Mouse (Mus musculus) ES-E14 (cell line): ENCODE results near the gene Dnmt3a. TPM values are rescaled to one million over a fixed set of nuclear protein-coding genes. Genes with fewer than 3 reads are reported as not detected.
A peak's percentile ranks its signal among the peaks of the same experiment; 100 is the strongest.

ENCODE experiments used
- DNase-seq: peaks from one replicate; pipeline ENCODE4 v3.0.0-alpha.2; 2013; ENCODE audit warnings: low read depth, low spot score
- H3K27ac ChIP-seq: 2 replicates; pipeline ENCODE4 v1.5.1; 2012; ENCODE audit warnings: low read depth, mild to moderate bottlenecking, low read length, moderate library complexity, mixed read lengths; ENCODE audit not compliant: poor library complexity, insufficient read depth, severe bottlenecking
- H3K36me3 ChIP-seq: 2 replicates; pipeline ENCODE4 v1.6.1; 2012; ENCODE audit warnings: mild to moderate bottlenecking, low read length, moderate library complexity, mixed read lengths; ENCODE audit not compliant: control insufficient read depth, poor library complexity, insufficient read depth, severe bottlenecking
- H3K4me1 ChIP-seq, 2 experiments: fragments of 150-350 bp in 1 of 2; sonication (generic) in 1 of 2; 2 replicates each; pipeline ENCODE4 v1.6.1; 2012; ENCODE audit warnings: low read length in 2 of 2, mild to moderate bottlenecking in 1 of 2, mixed read lengths in 1 of 2; ENCODE audit not compliant: control insufficient read depth in 2 of 2, insufficient read depth in 2 of 2, poor library complexity in 1 of 2
- H3K4me3 ChIP-seq, 2 experiments: fragments of 150-350 bp in 1 of 2; sonication (generic) in 1 of 2; 2 replicates each; pipeline ENCODE4 v1.5.1; 2012; ENCODE audit warnings: low read length in 2 of 2, low read depth in 1 of 2, mild to moderate bottlenecking in 1 of 2, mixed read lengths in 1 of 2; ENCODE audit not compliant: insufficient read depth in 1 of 2, poor library complexity in 1 of 2, severe bottlenecking in 1 of 2
- H3K9ac ChIP-seq: 2 replicates; pipeline ENCODE4 v1.6.1; 2012; ENCODE audit warnings: low read depth, mild to moderate bottlenecking, low read length, mixed read lengths; ENCODE audit not compliant: poor library complexity, insufficient read depth, severe bottlenecking
- H3K9me3 ChIP-seq: fragments of 150-350 bp; sonication (generic); 2 replicates; pipeline ENCODE4 v1.6.1; 2012; ENCODE audit warnings: low read depth, mild to moderate bottlenecking, low read length; ENCODE audit not compliant: control insufficient read depth, insufficient read depth
- CHD2 ChIP-seq: IDR thresholded peaks from 2 replicates; pipeline ENCODE4 v1.6.1; 2014; ENCODE audit warnings: mild to moderate bottlenecking, low read depth, low read length, inconsistent platforms
- HCFC1 ChIP-seq: IDR thresholded peaks from 2 replicates; pipeline ENCODE4 v1.6.1; 2012; ENCODE audit warnings: low read length, inconsistent platforms, borderline replicate concordance; ENCODE audit not compliant: insufficient read depth
- MAFK ChIP-seq: IDR thresholded peaks from 2 replicates; pipeline ENCODE4 v1.6.1; 2014; ENCODE audit warnings: mild to moderate bottlenecking, low read depth, low read length, inconsistent platforms; ENCODE audit not compliant: insufficient read depth
- ZC3H11A ChIP-seq: IDR thresholded peaks from 2 replicates; pipeline ENCODE4 v1.6.1; 2012; ENCODE audit warnings: low read depth, mild to moderate bottlenecking, inconsistent platforms, low read length, borderline replicate concordance
- ZNF384 ChIP-seq: IDR thresholded peaks from 2 replicates; pipeline ENCODE4 v1.6.1; 2012; ENCODE audit warnings: low read depth, low read length, inconsistent platforms
- in situ Hi-C, 2 experiments: fragments of 600-800 bp; cut with MboI; formaldehyde crosslinking; loops; one replicate each; pipeline ENCODE4 v1.15.1; 2025; ENCODE audit warnings: low sequenced_read_pairs in 2 of 2, inconsistent platforms in 1 of 2; ENCODE audit not compliant: unreplicated experiment in 2 of 2
- total RNA-seq: library from RNA; depleted of rRNA; stranded (reverse); fragments of 300-350 nt; gene quantifications from 2 replicates; pipeline ENCODE4 v1.2.3, GENCODE M21; 2012

The Dnmt3a gene
- total RNA-seq, 1 experiment, result 77.0 TPM

DNA sequence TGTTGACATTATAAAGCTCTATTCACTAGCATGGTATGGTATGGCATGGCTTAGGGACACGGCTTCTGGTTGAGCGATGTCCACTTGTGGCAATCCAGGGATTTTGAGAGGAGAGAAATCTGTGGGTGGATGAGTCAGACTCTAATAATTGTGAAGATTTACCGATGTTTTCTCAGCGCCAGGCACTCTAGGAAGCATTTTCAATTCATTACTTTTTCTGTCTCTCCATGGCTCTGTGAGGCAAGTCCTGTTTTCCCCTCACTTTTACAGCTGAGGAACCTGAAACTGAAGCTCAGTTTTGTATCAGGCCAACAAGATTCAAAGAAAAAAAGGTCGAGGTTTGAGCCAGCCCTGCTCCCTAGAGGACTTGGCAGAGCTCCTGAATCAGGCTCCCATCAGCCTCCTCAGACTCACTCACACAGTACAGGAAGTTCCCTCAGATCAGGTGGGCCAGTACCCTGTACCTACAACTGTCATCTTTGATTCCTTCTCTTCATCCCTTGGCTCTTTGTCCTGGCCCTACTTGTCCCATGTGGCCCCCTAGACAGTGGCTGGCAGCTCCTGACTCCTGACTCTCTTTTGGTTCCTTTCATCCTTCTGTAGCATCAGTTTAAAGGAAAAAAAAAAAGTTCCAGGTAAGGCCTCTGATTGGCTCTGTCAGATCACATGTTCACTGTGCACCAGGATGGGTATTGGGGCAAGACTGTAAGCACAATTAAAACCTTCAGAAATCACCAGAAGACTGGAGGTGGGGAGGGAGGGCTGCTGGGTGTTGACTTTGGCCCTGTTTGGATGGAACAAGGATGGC, 19.3 kb downstream of the Dnmt3a start:
- peak; percentile 76 for TF ChIP-seq ZNF384
- no peak for TF ChIP-seq CHD2
- no peak overlapping the region for H3K27ac ChIP-seq
- DNase-seq, result no peak
- in situ Hi-C loops, result no loop called here
- H3K9ac ChIP-seq, result no peak overlapping the region
- H3K9me3 ChIP-seq, result no peaks in the 10 kb centered on the region
- H3K4me3 ChIP-seq, result peak overlapping the region; percentile 35 to 59; a peak in 3 of 4 replicates
- H3K36me3 ChIP-seq, result no peaks in the 10 kb centered on the region
- H3K4me1 ChIP-seq, result peaks cover 3 to 18% of the 10 kb centered on the region in 2 experiments; a peak in 2 of 4 replicates

DNA sequence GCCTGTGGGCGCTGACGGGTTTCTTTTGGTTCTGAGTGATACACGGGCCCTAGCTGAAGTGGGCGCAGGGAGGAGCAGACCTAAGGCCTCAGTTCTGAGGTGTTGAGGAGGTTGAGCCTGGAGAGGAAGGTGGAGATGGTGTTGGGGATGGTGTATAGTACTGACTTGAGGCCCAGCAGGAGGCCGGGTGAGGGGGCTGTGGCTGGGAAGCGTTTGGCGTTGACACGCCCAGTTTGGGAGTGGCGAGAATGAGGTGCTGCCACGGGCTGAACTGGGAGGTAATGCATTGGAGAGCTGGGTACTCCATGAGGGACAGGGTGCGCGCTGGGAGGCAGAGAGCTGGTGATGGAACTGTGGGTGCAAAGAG, 19.9 kb downstream of the Dnmt3a start:
- Histone ChIP-seq H3K27ac (no peak overlapping the region), H3K4me1 (peaks cover 3 to 18% of the 10 kb centered on the region in 2 experiments; a peak in 2 of 4 replicates), H3K36me3 (no peaks in the 10 kb centered on the region), H3K4me3 (peak overlapping the region; percentile 35 to 59; a peak in 3 of 4 replicates), H3K9me3 (no peaks in the 10 kb centered on the region), H3K9ac (peak overlapping the region; percentile 2; the same call in 1 of the 2 replicates)
- no peak for TF ChIP-seq MAFK
- TF ChIP-seq HCFC1, result no peak
- TF ChIP-seq ZNF384, result no peak
- TF ChIP-seq ZC3H11A, result no peak
- TF ChIP-seq CHD2, result no peak
- DNase-seq, result no peak
- in situ Hi-C loops, result no loop called here

DNA sequence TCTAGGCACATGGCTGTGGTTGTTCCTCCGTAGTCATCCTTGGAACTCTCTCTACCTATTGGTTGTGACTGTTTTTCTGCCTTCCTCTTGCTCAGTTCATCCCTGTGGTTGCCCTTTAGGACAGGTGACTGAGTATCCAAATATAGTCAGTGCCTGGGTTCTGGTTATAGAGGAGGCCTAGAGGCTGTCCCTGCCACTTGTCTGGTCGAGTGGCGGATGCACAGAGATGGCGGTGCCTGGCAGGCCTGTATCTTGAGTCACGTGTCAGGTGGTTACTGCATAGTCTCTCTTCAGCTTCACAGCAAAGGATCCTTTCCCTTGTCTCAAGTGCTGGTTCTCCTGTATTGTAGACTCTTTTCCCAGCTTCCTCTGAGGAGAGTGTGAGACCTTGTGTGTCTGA, 22.0 kb downstream of the Dnmt3a start:
- no peak for TF ChIP-seq ZC3H11A
- TF ChIP-seq CHD2, result no peak
- TF ChIP-seq MAFK, result no peak
- no peak for TF ChIP-seq ZNF384
- TF ChIP-seq HCFC1, result no peak
- no peak overlapping the region for H3K27ac ChIP-seq
- no peak for DNase-seq
- H3K4me1 ChIP-seq, result peaks cover 3 to 18% of the 10 kb centered on the region in 2 experiments; a peak in 2 of 4 replicates
- H3K9me3 ChIP-seq, result no peaks in the 10 kb centered on the region
- no peak overlapping the region for H3K9ac ChIP-seq
- in situ Hi-C loops, result no loop called here
- no peak overlapping the region for H3K4me3 ChIP-seq
- no peaks in the 10 kb centered on the region for H3K36me3 ChIP-seq

DNA sequence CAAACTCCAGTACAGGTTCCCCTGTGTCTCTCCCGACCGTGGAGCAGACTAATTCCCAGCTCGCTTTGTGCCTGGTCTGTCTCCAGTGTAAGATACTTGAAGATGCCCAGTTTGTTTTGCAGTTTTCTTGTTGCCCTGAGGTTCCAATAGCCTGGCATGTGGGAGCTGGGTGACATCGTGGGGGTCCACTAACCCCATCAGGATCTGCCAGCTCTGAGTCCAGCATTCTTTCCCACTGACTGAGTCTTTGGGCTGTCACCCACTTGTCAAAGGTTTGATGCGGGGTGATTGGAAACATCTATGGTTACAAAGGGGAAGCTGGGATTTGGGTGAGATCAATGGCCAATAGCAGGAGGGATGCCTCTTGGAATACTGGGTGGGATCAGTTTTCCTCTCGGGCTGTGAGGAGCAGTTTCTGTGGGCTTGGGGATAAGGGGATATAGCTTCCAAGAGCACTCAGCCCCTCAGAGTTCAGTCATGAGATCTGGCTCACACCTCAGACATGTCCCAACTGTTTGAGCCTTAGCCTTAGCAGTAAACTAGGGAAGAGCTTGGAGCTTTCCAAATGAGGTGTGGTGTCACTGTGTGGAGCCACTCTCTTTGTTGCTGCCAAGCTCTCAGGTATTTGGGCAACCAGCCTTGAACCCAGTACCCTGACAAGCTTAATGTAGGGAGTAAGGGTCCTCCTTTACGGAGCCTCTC, 27.4 kb downstream of the Dnmt3a start:
- H3K9ac ChIP-seq, result 0 out of 2 replicates have a peak overlapping the region, but pooled peaks have one; percentile 55
- in situ Hi-C loops, result no loop called here

More for the DNA sequence above, 27.4 kb downstream of the Dnmt3a start:
- no peak overlapping the region for H3K27ac ChIP-seq
- no peak overlapping the region for H3K4me3 ChIP-seq
- no peaks in the 10 kb centered on the region; the same call in 1 of the 2 replicates for H3K36me3 ChIP-seq
- no peak for TF ChIP-seq ZC3H11A
- TF ChIP-seq MAFK, result no peak
- TF ChIP-seq HCFC1, result no peak
- TF ChIP-seq CHD2, result no peak
- TF ChIP-seq ZNF384, result no peak
- H3K4me1 ChIP-seq, result peaks cover 1 to 21% of the 10 kb centered on the region in 2 experiments; a peak in 3 of 4 replicates
- DNase-seq, result no peak
- H3K9me3 ChIP-seq, result no peaks in the 10 kb centered on the region
